Mouse (Mus musculus): ENCODE results near the gene Ap5m1. TPM values are rescaled to one million over a fixed set of nuclear protein-coding genes. Genes with fewer than 3 reads are reported as not detected.
"Not testable (repeated sequence)": the region's sequence is repeated elsewhere in the genome, so short reads cannot be mapped to it uniquely, and the experiment has no call there.

Ap5m1 gene
- 21.7 and 35.0 TPM in 2 replicates for total RNA-seq (2014; fragmentation: Nextera tagmentation)
- 15.9 and 19.4 TPM in 2 replicates for total RNA-seq (2017)

DNA sequence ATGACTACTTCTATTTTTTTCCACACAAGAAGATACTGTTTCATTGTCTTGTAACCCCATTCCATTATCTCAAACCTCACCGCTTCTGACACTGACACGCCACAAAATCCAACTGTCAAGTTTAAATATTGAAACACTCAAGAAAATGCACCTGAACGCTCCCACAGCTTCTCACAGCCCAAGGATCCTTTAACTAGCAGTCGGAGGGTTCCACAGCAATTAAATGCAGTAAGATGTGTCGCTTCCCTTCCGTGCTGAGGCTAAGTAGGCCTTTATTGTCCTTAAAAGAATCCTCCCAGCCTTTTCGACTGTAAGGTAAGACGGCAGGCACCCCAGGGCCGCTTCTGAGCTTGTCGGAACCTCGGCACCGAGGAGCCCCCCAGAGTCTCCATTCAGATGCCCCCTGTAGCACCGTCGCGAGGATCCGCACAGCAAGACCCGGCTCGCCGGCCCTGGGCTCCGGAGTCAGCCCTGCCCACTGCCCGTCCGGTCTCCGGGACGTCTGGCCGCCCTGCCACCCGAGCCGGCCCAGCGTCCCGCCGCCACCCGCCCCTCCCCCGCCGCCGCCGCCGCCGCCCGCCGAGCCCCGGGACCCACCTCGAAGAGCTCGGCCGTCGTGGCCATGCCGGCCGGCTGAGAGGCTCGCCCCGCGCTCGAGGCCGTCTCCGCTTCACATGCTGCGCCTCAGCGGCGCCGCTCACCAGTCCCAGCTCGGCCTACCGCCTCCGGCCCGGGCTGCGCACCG lies at the start of gene Ap5m1:
TSS of gene Ap5m1 (plus strand) at position 569 of the 745 bp plus-strand sequence.
- peak; percentile 10 for ATAC-seq (replicated peaks; ENCODE audit: poor library complexity, severe bottlenecking)

DNA sequence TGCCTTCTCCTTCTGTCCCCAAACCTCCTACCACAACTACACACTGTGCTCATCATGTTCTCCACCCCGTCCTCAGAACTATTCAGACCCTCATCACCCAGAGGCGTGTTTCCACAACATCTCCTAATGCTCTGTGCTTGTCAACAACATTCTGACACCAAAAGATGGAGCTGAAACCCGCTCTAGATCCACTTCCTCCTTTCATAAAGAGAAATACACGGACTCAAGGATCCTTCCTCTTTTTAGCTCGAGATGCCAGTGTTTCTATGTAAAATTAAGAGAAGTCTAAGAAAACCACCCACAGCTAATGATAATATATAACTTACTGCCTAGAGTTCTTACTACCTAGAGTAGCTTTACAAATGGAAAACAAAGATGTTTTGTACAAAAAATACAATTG lies 46.1 kb upstream of the Ap5m1 start:
- peak; percentile 98 for ATAC-seq (replicated peaks; ENCODE audit: poor library complexity, severe bottlenecking)

DNA sequence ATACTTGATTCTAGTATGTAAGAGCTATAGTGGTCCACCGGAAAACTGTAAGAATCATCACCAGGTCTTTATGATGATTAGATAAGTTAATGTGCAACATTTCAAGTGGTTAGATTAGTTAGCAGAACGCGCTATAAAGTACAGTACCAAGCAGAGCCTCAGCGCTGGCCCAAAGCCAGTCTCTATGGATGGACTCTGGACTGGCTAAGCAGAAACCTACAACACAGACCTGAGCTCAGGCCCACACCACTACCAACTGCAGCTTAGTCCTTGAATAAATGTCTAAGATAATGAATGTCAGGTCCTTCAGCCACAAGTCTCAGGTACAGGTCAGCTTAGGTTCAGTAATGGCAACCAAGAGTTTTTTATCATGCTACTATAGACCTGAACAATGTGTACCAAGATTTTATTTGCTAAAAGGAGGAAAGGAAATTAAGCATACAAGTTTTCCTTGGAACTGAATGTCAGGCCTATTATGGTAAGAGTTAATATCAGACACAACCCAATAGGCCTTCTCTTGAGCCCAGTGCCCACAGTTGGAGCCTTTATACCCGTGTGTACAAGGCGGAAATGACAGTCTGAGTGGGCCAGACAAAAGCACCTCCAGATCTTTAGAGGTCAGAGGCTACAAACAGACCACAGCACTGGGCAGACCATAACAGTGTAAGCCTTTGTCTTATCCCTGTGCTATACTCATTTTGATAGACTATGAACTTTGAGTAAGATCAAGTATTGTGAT lies 38.7 kb upstream of the Ap5m1 start:
- ATAC-seq (replicated peaks; ENCODE audit: poor library complexity, severe bottlenecking), result no peak

DNA sequence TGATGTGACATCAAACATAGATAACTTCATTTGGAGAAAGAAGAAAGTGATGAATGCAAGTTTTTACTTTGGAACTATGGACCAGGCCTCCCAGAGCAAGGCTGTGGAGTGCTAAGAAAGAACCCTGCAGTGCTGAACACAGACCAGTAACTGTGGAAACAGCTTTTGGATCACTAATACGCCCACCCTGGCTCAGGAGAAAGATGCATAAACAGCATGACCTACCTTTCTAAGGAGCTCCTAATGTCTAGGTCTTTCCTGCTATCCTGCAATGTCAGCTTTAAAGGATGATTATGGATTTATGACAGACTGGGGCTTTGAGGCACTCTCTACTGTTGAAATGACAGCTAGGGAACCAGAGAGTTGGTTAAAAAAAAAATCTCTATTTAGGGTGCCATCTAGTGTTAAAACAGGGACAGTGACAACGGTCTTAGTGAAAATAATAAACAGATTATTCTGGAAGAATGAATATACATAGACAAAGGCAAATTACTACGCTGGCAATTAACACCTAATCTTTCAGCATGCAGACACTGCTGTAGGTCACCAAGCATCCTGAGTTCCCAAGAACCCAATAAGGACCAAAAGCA lies 38.0 kb upstream of the Ap5m1 start:
- ATAC-seq (replicated peaks; ENCODE audit: poor library complexity, severe bottlenecking), result peak; percentile 33; the same call in 1 of the 2 replicates

DNA sequence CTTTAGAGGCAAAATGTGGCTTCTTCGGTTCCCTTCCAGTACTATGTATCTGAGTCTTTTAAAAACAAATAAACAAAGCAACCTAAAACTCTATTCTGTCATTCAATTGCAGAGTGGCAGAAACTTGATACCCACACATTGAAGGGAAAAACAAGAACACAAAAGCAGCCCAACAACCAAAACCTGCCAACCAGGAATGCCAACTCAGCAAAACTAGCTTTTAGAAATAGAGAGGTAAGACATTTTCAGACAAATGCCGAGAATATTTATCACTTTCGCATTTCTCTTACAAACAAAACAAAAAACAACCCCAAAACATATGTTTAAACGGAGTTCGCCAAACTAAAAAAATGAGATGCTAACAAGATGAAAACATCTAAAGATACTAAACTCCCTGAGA lies 36.9 kb upstream of the Ap5m1 start:
- no peak for ATAC-seq (replicated peaks; ENCODE audit: poor library complexity, severe bottlenecking)

DNA sequence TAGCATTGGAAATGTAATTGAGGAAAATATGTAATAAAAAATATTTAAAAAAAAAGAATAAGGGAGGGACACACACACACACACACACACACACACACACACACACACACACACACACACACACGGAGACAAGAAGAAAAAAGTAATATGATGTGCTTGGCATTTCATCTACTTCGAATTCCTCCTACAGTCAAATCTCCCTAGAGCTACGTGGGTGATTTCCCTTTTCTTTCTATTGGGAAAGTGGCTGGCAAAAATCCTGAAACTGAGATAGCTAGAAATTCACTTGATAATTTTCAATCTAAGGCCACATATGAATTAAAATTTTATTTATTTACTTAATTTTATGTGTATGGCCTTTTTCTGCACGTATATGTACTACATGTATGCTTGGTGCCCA lies 20.3 kb upstream of the Ap5m1 start:
- ATAC-seq (replicated peaks; ENCODE audit: poor library complexity, severe bottlenecking), result no peak

DNA sequence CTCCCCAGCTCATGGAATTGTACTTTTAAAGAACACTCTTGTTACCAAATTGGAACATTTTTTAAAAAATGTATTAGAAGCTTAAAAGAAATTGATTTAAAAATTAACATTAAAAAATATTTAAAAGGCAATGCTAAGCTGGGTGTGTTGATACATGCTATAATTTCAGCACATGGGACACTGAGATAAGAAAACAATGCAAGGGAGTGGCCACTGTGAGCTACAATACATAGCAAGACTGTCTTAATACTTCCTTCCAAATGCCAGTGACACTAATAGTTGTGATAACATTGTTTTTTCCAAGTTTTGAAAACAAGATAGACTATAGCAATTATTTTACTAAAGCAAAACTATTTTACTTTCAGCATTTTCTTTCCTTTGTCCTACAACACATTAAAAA lies 16.4 kb upstream of the Ap5m1 start:
- no peak for ATAC-seq (replicated peaks; ENCODE audit: poor library complexity, severe bottlenecking)

DNA sequence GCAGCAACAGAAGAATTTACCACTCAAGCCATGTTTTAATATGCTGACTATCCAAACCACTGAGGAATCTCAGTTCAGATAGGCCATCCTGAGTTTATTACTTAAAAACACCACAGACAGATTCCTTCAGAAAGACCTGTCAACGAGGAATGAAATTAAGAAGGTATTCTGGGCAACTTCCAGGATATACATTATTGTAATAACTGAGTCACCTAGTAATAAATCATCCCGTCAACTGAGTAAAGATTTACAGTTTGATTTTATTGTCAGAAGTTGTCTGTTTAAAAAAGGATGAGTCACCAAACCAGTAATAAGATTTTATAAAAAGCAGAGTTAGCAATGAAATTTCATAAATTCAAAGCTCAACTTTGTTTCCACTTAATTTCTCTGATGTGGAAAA lies 2.1 kb upstream of the Ap5m1 start:
- ATAC-seq (replicated peaks; ENCODE audit: poor library complexity, severe bottlenecking), result no peak

DNA sequence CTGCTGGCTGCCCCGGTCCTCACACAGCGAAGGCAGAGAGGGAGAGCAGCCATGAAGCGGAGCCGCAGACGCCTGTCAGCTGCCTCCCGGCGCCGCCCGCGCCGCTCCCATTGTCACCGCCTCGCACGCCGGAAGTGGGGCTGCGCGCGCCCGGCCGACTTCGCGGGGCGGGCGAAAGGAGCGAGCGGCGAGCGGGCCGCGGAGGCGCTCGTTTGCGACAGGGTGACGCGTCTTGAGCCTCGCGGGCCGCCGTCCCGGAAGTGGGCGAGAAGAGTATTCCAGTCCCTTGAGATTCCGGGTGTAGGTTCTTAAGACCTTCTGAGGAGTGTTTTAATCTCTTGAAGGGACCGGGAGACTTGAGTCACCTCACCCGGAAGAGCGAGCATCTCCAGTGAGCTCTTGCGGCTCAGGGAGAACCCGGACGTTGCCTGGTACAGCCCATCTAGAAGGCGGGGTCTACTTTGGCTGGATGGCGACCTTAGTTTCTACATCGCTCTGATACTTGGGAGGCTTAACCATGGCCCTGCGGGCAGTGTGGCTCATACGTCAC lies 452 bp downstream of the Ap5m1 start, which contains the start of gene Exoc5:
TSS of gene Exoc5 (minus strand) at position 380 of the 550 bp plus-strand sequence.
- peak; percentile 84 for ATAC-seq (replicated peaks; ENCODE audit: poor library complexity, severe bottlenecking)

DNA sequence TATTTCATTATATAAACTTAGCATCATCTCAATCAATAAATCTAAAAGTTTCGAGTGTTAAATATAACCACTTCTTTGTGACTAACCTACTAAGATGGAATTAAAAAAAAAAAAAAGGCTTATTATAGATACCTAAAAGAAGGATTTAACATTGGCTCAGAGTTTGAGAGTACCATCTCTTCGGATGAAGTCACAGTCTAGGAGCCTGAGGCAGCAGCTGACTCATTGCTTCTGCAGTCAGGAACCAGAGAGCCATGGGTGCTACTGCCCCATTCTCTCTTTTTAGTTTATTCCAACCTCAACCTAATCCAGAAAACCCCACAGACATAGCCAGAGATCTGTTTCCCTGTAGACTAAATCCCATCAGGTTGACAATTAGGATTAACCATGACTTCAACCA lies 6.9 kb downstream of the Ap5m1 start:
- no peak for ATAC-seq (replicated peaks; ENCODE audit: poor library complexity, severe bottlenecking)

DNA sequence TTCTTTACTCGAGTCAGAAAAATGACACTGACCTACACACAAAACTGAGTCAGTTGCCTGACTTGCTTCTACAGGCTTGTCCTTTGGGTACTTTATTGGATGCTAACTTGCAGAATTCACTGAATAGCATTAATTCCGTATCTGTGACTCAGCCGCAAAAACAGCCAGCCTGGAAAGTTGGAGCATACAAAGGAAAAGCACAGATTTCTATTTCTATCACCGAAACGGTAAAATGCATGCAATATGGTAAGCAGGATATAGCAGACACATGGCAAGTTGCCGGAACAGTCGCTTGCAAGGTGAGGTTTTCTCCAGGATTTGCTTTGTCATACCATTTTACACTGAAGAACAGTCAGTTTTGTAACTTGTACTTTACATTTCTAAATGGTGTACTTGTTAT lies 8.0 kb downstream of the Ap5m1 start:
- no peak for ATAC-seq (replicated peaks; ENCODE audit: poor library complexity, severe bottlenecking)

DNA sequence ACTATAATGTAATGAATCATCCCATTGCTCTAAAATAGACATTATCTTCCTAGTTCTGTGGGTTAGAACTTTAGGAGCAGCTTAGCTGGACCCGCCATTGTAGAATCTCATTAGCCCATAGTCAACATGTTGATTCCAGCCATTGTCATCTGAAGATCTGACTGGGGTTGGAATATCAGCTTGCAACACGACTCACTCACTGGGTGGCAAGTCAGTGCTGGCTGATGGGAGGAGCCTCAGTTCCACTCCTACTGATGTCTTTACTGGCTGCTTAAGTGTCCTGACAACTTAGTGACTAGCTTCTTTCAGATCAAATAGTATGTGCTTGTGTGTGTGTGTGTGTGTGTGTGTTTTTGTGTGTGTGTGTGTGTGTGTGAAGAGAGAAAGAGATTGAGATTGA lies 8.5 kb downstream of the Ap5m1 start:
- ATAC-seq (replicated peaks; ENCODE audit: poor library complexity, severe bottlenecking), result no peak

DNA sequence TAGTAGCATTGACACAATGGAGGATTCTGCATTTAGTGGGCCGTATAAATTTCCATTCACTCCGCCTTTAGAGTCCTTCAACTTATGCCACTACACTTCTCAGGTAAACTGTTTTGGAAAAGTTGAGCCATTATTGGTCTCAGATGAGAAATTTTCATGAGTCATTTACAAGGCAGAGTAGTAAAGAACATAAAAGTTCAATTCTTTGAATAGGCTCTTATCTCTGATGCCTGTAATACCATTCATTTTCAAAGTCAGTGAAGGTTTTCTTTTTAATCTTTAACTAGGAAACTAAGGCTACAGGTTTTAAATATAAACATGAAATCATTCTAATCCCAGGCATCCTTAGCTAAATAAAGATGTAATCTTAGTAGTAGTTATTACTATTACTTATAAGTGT lies 12.9 kb downstream of the Ap5m1 start:
- ATAC-seq (replicated peaks; ENCODE audit: poor library complexity, severe bottlenecking), result no peak

DNA sequence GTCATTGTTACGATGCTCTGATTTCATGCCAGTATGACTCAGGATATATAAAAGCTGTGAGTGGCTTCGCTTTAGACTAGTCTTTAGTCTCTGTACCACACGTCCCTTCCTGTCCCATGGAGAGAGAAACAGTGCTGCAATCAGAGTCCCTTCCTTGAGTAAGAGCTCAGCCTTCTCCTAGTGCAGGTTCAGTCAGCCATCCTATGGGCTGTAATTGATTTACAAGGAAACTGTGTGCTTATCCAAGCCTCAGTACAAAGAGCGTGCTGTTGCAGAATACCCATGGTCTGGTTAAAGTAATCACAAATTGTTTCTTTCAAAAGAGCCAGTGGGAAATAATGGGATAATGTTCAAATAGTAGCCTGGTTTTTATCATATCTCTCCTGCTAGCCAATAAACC lies 20.6 kb downstream of the Ap5m1 start:
- no peak for ATAC-seq (replicated peaks; ENCODE audit: poor library complexity, severe bottlenecking)

DNA sequence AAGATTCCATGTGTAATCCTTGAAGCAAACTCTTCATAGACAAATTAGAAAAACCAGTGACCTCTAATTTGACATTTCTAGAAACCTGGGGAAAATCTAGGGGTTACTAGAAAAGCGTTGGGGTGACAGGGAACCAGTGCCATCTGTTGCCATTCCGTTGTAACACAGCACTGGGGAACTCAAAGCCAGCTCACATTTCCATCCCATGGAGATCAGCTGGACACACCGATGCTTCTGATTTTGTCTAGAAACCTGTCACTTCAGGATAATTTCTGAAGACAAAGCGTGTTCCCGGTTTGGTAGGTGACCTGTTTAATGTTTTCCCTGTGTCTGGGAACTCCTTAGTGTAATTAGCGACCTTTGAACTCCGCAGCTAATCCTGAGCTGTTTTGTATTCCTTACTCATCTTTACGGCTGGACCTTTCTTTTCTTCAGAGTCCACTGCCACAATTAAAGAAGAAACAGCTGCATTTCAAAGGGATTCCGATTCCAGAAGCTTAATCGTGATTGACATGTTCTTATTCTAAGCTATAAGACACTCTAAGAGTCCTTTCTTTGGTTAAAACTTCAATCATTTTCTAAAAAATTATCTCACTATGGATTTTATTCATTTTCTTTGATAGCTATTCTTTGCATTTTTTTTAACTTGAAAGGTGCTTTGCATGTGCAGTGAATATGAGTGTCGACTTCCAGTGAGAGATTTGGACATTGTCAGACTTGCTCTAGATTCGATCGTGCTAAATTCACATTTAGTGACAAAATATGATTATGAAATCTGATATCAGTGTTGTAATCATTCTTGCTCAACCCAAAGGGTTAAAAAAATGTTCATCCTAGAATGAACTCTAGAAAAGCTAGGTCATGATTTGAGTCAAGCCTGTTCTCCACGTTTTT lies 22.5 kb downstream of the Ap5m1 start:
- ATAC-seq (replicated peaks; ENCODE audit: poor library complexity, severe bottlenecking), result no peak; the same call in 1 of the 2 replicates

DNA sequence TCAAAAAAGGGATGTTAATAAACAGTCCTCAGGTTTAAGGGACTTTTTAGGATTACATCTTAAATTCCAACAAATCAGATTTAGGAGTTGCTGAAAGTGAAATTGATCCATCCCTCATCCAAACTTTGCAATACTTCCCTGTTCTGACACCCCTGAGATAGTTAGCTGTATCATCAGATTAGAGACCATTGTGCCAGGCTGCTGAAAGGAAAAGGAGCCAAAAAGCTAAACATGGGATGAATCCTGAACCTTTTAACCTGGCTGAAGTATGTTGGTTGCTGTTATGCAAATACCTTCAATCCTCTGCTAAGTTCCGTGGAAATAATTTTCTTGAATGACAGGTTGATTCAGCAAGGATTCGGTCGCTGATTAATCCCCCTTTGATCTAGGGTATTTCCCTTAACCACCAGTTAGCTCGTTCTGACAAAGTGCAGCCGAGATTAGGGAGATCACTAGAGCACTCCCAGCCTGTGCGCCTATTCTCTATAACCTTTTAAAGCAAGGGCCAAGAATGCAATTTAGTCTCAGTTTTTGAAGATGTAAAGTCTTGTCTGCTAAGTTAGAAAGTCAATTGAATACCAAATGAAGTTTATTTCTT lies 23.7 kb downstream of the Ap5m1 start:
- no peak for ATAC-seq (replicated peaks; ENCODE audit: poor library complexity, severe bottlenecking)

DNA sequence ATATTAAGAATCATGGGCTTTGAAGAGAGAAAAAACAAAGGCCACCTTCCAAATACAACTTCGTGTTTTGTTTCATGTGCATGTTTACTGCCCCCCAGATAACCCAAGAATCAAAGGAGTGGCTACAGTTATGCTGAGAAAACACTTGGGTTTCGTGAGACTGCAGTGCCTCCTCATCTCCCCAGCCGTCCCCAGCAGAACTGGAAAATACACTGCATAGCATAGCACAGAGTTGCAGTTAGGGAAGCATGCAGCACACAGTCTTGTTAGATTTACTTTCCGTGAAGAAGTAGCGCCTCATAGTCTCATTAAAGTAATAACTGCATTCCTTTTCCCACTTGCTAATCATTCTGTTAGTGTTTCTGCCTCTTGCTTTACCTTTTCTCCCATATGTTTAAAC lies 24.2 kb downstream of the Ap5m1 start:
- ATAC-seq (replicated peaks; ENCODE audit: poor library complexity, severe bottlenecking), result no peak

DNA sequence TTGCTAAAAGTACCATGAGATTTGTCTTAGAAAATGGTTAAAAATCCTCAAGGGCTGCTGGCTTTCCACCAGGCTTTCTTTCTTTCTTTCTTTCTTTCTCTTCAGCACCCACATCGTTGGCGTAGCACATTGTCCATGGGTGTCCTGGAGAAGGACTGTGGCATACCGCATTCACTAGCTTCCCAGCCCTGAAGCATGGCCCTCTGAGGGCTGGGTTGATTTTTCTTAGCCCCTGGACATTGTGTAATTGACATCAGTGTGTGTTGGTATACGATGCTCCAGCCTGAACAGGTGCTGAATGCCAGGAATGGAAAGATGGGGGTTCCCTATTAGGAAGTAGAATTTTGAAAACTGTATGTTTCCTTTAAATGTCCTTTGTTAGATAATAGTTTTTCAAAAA lies 25.4 kb downstream of the Ap5m1 start:
- no peak for ATAC-seq (replicated peaks; ENCODE audit: poor library complexity, severe bottlenecking)

DNA sequence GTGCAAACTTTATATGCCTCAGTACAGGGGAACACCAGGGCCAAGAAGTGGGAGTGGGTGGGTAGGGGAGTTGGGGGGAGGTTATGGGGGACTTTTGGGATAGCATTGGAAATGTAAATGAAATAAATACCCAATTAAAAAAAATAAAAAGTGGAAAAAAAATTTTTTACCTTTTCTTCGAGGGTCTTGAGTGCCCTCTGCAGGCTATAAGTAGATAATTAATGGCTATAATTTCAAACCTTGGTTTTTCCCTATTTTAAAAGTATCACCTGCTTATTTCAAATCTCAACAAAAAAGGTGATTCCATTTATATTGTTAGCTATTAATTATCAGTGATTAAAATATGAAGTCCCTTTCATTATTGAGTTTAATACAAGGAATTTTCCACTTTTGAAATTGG lies 25.9 kb downstream of the Ap5m1 start:
- ATAC-seq (replicated peaks; ENCODE audit: poor library complexity, severe bottlenecking), result not testable (repeated sequence)

DNA sequence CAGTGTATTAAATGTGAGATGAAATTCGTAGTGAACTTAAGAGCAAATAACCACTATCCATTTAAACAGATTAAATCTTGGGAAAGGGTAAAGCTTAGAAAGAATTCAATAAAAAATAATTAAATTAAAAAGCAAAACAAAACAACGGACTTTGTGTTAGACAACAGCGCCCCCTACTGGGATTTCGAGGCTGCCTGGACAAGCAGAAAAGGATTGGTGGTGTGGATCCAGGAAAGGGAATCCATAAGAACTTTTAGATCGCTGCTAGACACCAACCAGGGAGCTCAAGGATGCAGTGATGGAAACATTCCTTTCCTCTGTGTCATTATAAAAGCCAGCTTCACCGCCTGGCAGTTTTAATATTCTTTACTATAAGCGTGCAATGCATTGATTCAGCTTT lies 52.5 kb downstream of the Ap5m1 start:
- ATAC-seq (replicated peaks; ENCODE audit: poor library complexity, severe bottlenecking), result no peak

Data from granulocyte monocyte progenitor cell, adult 5-6 weeks (primary cell).